Mouse (Mus musculus) G1E (cell line): ENCODE measurements around the gene Acap3.

Experiments
- CTCF ChIP-seq: IDR thresholded peaks from 2 replicates; pipeline ENCODE4 v1.5.1; 2012; ENCODE audit warnings: low read depth, low read length, inconsistent platforms, mixed read lengths
- TAL1 ChIP-seq: conservative IDR thresholded peaks from 2 replicates; pipeline ENCODE4 v1.6.1; 2012; ENCODE audit warnings: low read depth, low read length, inconsistent platforms, mixed read lengths

- TF ChIP-seq CTCF, result no peak
- no peak for TF ChIP-seq TAL1
Measured at GRCm38 (mm10) chr4:155851368-155851767, 40.3 kb upstream of the Acap3 start.
